Mouse (Mus musculus) cerebellum, adult 2 months (tissue): ENCODE measurements around the gene 1700034J05Rik. TPM values are rescaled to one million over a fixed set of nuclear protein-coding genes. Genes with fewer than 3 reads are reported as not detected.

Experiments used
- DNase-seq, 2 experiments: peaks; one replicate each; pipeline ENCODE4 v3.0.0; 2021
- H3K27ac ChIP-seq: fragments of 200-500 bp; 2 replicates; pipeline ENCODE4 v1.5.1; 2012; ENCODE audit warnings: low read length, control low read depth, inconsistent platforms; ENCODE audit not compliant: insufficient read depth
- H3K27me3 ChIP-seq: fragments of 200-500 bp; 2 replicates; pipeline ENCODE4 v1.6.1; 2012; ENCODE audit warnings: inconsistent platforms, mild to moderate bottlenecking, low read length, moderate library complexity; ENCODE audit not compliant: control insufficient read depth, insufficient read depth
- H3K4me1 ChIP-seq: fragments of 200-500 bp; 2 replicates; pipeline ENCODE4 v1.6.1; 2011; ENCODE audit warnings: low read length; ENCODE audit not compliant: control insufficient read depth, insufficient read depth
- H3K4me3 ChIP-seq: fragments of 200-500 bp; replicated peaks from 2 replicates; pipeline ENCODE3; 2011; ENCODE audit warnings: mild to moderate bottlenecking, low read depth, low read length, control low read depth; ENCODE audit not compliant: insufficient read depth
- CTCF ChIP-seq: fragments of 200-500 bp; IDR thresholded peaks from 2 replicates; pipeline ENCODE4 v1.5.1; 2011; ENCODE audit warnings: low read depth, mild to moderate bottlenecking, control low read depth, low read length, moderate library complexity, borderline replicate concordance; ENCODE audit not compliant: insufficient read depth
- POLR2A ChIP-seq: fragments of 200-500 bp; IDR thresholded peaks from 2 replicates; pipeline ENCODE4 v1.6.1; 2011; ENCODE audit warnings: low read length, control low read depth, borderline replicate concordance; ENCODE audit not compliant: insufficient read depth
- WGBS: fragments of 180-500 bp; shearing (Covaris S2); methylation state at CpG from one replicate; pipeline ENCODE4 v1.1.7; 2018; 5-methylcytosine and 5-hydroxymethylcytosine counted together
- polyA plus RNA-seq: library from polyadenylated mRNA; depleted of rRNA; stranded (reverse); fragments of >200 nt; gene quantifications from 2 replicates; pipeline ENCODE4 v1.2.3, GENCODE M21; 2012; rRNA removed

The 1700034J05Rik gene
- polyA plus RNA-seq: not detected in 2 replicates

GRCm38 (mm10) chr6:146954258-146954657, at the start of gene 1700034J05Rik:
1700034J05Rik (minus strand) TSS chr6:146954422.
- no peak for TF ChIP-seq CTCF
- no peak for TF ChIP-seq POLR2A
- Histone ChIP-seq H3K4me3 (no peak within 1 kb of the TSS), H3K4me1 (no peaks in the 10 kb centered on the region), H3K27me3 (no peaks in the 10 kb centered on the region), H3K27ac (no peak within 1 kb of the TSS)
- 85% methylated on average over 1 of the region's 1 CpGs for WGBS
- no peak for DNase-seq

DNA sequence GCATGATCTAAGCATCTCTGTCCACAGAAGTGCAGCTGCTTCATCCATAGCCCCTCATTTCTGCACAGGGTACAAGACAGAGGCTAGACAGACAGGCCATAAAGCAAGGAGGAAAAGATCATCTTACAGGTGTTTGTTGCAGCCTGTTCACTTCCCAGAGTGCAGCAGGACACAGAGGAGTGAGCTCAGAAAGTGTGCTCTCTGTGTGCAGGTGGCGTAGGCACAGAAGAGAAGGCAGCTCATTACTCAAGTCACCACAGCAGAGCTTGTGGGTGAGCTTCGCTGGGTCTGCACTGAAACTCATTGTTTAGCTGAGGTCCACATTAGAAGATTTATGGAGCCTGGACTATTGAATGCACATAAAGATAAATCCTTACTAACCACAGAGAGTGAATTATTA, 45.5 kb upstream of the 1700034J05Rik start:
- TF ChIP-seq POLR2A: no peak
- no peak for TF ChIP-seq CTCF
- DNase-seq: no peak
- Histone ChIP-seq H3K4me1 (no peaks in the 10 kb centered on the region), H3K27me3 (no peaks in the 10 kb centered on the region), H3K4me3 (no peak overlapping the region), H3K27ac (no peak overlapping the region)
- 94% methylated on average over 2 of the region's 2 CpGs for WGBS

DNA sequence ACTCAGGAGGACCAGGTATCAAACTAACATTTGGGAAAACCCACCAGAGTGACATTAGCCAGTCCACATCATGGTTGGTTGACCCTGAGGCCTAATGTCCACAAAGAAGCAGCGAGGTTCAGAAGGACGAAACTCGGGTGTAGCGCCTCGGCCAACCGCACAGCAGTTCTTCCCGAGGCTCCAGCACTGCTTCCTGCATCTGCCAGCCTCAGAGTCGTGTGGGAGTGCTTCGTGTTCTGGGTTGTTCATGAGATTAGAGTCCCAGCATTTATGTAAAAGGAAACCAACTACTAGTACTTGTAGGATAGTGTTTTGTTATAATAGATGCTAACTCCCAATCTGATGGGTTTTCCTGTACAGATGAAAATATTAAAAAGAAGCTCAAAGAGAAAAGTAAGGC, 45.1 kb upstream of the 1700034J05Rik start:
- no peak overlapping the region for H3K4me3 ChIP-seq
- H3K27ac ChIP-seq: no peak overlapping the region
- WGBS: 81% methylated on average over 9 of the region's 9 CpGs
- TF ChIP-seq CTCF: no peak
- no peak for TF ChIP-seq POLR2A
- H3K27me3 ChIP-seq: no peaks in the 10 kb centered on the region
- no peaks in the 10 kb centered on the region for H3K4me1 ChIP-seq
- no peak for DNase-seq

- DNase-seq: no peak
- Histone ChIP-seq H3K4me1 (no peaks in the 10 kb centered on the region), H3K27me3 (no peaks in the 10 kb centered on the region), H3K27ac (no peak overlapping the region), H3K4me3 (no peak overlapping the region)
- TF ChIP-seq CTCF (no peak), POLR2A (no peak)
- 66% methylated on average over 4 of the region's 4 CpGs for WGBS
Observed at GRCm38 (mm10) chr6:146998710-146999109, 44.5 kb upstream of the 1700034J05Rik start.

GRCm38 (mm10) chr6:146997006-146997405, 42.8 kb upstream of the 1700034J05Rik start:
- Histone ChIP-seq H3K27ac (no peak overlapping the region), H3K27me3 (no peaks in the 10 kb centered on the region), H3K4me1 (no peaks in the 10 kb centered on the region), H3K4me3 (no peak overlapping the region)
- no peak for TF ChIP-seq POLR2A
- WGBS: 90% methylated on average over 6 of the region's 6 CpGs
- DNase-seq: no peak

DNA sequence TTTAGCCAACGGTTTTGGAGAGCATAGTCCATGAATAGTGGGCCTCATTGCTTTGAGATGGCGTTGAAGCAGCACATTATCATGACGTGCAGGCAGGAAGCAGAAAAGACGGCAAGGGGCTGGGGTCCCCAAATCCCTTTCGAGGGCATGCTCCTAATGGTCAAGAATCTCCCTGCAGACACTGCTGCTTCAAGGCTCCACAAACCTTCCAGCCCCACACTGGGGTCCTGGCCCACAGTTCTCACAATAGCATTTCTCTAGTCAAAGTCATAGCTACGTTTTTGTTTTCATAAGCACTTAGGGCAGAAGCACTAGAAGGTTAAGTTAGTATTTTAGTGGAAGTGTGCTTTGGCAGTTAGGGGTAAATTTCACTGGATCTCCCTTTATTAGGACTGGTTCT, 41.7 kb upstream of the 1700034J05Rik start:
- Histone ChIP-seq H3K4me1 (no peaks in the 10 kb centered on the region), H3K4me3 (no peak overlapping the region), H3K27ac (no peak overlapping the region), H3K27me3 (no peaks in the 10 kb centered on the region)
- DNase-seq: no peak
- no peak for TF ChIP-seq CTCF
- TF ChIP-seq POLR2A: no peak
- WGBS: 87% methylated on average over 6 of the region's 6 CpGs

DNA sequence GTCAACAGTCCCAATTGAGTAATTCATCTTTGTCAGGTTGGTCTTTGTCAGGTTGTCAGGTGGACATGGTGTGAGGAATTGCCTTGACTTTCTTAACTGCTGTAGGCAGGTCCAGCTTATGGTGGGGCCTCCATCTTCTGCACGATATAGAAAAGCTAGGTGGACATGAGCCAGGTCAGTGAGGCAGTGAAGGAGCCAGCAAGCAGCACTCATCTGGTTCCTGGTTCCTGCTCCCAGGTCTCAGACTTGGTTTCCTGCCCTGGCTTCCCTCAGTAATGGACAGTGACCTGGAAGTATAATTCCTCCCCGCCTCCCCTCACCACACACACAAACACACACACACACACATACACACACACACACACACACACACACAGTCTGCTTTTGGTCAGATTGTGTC, 41.2 kb upstream of the 1700034J05Rik start:
- DNase-seq: no peak
- Histone ChIP-seq H3K27ac (no peak overlapping the region), H3K27me3 (no peaks in the 10 kb centered on the region), H3K4me3 (no peak overlapping the region), H3K4me1 (no peaks in the 10 kb centered on the region)
- whole genome bisulfite sequencing: 75% methylated on average over 2 of the region's 2 CpGs
- TF ChIP-seq CTCF (no peak), POLR2A (no peak)

GRCm38 (mm10) chr6:146994236-146994635, 40.0 kb upstream of the 1700034J05Rik start:
- DNase-seq: peak; percentile 29 to 32
- TF ChIP-seq CTCF: peak; percentile 30; the same call in 1 of the 2 replicates
- TF ChIP-seq POLR2A: no peak
- WGBS: 42% methylated on average over 5 of the region's 5 CpGs
- H3K4me3 ChIP-seq: no peak overlapping the region
- H3K27ac ChIP-seq: no peak overlapping the region
- no peaks in the 10 kb centered on the region for H3K27me3 ChIP-seq
- H3K4me1 ChIP-seq: no peaks in the 10 kb centered on the region

DNA sequence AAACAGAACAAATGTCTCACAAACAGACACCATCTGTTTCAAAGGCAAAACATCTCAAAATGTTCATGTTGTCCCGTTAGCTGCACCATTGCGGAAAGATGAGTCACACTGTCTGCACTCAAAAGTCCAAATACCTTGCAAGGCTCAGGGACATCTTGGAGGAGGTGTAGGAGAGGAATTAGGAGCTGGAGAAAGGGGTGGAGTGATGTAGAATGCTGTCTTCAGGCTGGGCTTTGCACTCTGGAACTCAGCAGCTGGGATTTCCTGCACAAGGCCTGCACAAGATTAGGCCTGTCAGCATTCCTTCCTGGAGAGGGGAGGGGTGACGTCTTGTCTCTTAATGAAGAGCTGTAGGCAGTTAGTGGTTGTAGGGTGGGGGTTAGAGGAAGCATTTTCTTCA, 30.3 kb upstream of the 1700034J05Rik start:
- DNase-seq: no peak
- H3K4me3 ChIP-seq: no peak overlapping the region
- no peak overlapping the region for H3K27ac ChIP-seq
- no peaks in the 10 kb centered on the region for H3K27me3 ChIP-seq
- 78% methylated on average over 3 of the region's 3 CpGs for WGBS
- H3K4me1 ChIP-seq: no peaks in the 10 kb centered on the region
- TF ChIP-seq CTCF (no peak), POLR2A (no peak)
